Mouse (Mus musculus) heart, postnatal 4 days (tissue): Measurements from ENCODE around the gene Tead1. TPM values are rescaled to one million over a fixed set of nuclear protein-coding genes. Genes with fewer than 3 reads are reported as not detected.
"Not testable (repeated sequence)": the region's sequence is repeated elsewhere in the genome, so short reads cannot be mapped to it uniquely, and the experiment has no call there.

Source experiments
- DNase-seq: peaks from one replicate; pipeline ENCODE4 v3.0.0; 2021
- microRNA-seq, 2 experiments: library from miRNA; unstranded; fragments of <30 nt; microRNA quantifications; one replicate each; pipeline ENCODE4 v1.2.0; 2021 to 2022
- total RNA-seq, 2 experiments: library from RNA; stranded (reverse); gene quantifications; 2 replicates each; pipeline ENCODE4 v1.2.3; 2021

The Tead1 gene
- total RNA-seq, 2 experiments from 2014 or later, result 180 to 186 TPM

DNA sequence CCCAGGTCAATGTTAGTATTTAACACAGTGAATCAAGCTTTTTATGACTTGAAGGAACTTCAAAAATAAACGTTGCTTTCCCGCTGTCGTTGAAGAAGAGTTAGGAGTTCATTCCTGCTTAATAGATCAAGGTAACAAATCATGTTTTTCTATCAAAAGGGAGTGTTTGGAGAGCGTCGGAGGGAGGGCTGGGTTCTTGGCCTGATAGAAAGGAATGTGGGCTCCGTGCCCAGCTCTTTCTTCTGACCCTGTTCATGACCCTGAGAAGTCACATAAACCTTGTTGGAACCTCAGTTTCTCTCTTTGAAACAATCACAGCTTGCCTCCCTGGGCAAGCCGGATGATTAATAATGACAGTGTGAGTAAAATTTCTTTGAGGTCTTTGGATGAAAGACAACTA lies 251.6 kb downstream of the Tead1 start:
- DNase-seq, result no peak

DNA sequence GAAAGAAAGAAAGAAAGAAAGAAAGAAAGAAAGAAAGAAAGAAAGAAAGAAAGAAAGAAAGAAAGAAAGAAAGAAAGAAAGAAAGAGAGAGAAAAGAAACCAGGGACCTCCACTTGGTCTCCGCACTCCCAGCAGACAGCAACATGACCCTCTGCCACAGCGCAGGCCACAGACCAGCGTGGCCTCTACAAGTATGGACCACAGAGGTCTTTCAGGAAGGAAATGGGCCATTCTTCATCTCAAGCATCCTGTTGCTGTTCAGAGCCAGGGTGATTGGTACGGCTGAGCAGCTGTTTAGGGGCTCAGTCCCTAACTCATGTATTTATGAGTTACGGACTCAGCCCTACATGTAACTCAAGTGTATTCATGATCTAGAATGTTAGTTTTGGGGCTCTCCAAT lies 256.8 kb downstream of the Tead1 start:
- DNase-seq, result not testable (repeated sequence)

DNA sequence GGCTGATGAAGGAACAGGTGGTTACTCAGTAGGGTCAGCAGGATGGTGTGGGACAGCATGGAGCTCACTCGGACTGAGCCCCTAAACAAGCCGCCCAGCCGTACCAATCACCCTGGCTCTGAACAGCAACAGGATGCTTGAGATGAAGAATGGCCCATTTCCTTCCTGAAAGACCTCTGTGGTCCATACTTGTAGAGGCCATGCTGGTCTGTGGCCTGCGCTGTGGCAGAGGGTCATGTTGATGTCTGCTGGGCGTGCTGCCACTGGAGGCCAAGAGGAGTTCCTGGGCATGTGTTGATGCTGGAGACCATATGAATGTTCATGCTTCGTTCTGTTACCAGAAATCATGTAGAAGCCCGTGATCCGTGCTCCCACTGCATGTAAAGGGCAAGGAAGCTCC lies 258.0 kb downstream of the Tead1 start:
- DNase-seq, result no peak

DNA sequence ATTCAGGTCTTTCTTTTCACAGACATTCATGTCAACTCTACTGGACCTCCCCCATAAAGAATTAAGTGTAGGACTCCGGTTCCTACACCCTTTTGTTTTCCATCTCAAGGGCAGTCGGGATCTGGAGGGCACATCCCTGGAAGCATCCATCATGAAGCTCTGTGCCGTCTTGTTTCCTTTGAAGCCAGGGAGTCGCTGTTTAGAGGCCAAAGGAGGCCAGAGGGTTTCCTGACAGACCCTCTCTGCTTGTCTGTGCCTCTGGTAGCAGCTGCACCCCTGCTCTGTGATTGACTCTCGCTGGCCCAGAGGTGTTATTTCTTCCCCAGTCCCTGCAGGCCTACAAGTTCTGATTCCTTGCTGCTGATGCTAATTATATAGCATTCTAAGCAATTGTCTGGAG lies 259.8 kb downstream of the Tead1 start:
- no peak for DNase-seq

DNA sequence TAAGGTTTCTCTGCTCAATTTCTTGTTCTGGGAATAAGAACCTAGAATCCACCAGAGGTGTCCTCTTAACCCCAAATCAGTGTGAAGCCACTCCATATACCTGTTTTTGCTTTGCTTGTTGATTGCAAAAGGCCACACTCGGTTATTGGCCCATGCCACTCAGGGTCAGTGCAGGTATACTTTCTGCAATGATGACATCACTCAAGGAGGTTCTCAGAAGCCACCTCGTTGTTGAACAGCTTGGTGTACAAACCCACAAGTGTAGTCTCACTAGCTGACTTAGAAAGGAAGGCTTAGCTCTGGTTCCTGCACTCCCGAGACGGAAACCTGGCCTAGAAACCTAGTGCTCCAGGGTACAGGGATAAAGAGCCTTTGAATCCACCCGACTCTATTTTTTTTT lies 263.4 kb downstream of the Tead1 start:
- no peak for DNase-seq

DNA sequence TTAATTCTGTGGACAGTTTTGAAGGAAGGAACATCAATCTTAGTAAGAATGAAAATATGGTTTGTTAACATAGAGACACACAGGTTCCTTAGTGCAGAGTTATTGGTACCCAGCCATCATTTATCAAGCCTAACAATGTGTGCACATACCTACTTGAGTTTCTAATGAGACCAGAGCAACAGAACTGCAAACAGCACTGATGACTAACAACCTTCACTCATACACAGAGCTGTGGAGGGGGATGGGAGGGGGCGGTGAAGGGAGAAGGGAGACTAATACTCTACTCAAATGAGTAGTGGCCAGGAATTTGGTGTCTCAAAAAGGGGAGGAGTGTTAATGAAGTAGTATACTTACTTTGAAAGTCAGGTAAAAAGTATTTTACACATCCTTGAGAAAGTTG lies 263.9 kb downstream of the Tead1 start:
- DNase-seq, result no peak

DNA sequence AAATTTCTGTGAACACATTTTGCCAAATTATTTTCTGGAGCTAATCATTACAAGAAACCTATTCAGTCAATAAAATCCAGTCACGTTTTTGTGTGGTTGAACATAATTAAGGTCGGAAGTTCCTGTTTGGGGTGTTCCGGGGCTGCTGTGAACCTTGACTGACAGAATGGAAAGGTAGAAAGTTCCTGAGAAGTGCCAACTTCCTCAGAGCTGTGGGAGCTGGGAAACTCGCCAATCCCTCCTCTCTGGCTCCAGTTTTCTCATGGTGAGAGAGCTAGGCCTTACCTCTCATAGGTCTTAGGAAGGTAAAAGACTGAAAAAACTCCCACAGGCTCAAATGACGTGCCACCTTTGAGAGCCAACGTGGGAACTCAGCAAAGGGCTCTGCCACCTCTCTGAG lies 267.6 kb downstream of the Tead1 start:
- DNase-seq, result no peak

DNA sequence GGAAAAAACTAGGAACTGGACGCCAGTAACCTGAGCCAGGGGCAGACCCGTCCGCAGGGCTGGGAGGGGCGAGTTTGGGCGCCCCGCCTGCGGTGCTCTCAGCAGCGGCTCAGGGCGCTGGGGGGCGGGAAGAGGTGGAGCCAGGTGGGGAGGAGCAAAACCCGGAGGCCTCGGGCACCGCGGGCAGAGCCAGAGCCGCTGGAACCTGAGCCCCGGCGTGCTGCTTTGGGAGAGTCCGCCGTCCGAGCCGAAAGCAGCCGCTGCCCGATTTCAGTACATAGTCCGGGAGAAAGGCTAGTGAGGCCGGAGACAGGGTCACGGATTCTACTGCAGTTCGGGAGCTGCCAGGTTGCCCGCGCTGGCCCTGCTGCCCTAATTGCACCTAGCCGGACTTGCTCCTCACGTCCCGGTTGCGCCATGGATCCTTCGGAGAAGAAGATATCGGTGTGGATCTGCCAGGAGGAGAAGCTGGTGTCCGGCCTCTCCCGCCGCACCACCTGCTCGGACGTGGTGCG lies 274.7 kb downstream of the Tead1 start, which contains the start of gene Rassf10:
Gene Rassf10 (plus strand): TSS at position 186 of the 515 bp plus-strand sequence.
- peak; percentile 88 for DNase-seq

DNA sequence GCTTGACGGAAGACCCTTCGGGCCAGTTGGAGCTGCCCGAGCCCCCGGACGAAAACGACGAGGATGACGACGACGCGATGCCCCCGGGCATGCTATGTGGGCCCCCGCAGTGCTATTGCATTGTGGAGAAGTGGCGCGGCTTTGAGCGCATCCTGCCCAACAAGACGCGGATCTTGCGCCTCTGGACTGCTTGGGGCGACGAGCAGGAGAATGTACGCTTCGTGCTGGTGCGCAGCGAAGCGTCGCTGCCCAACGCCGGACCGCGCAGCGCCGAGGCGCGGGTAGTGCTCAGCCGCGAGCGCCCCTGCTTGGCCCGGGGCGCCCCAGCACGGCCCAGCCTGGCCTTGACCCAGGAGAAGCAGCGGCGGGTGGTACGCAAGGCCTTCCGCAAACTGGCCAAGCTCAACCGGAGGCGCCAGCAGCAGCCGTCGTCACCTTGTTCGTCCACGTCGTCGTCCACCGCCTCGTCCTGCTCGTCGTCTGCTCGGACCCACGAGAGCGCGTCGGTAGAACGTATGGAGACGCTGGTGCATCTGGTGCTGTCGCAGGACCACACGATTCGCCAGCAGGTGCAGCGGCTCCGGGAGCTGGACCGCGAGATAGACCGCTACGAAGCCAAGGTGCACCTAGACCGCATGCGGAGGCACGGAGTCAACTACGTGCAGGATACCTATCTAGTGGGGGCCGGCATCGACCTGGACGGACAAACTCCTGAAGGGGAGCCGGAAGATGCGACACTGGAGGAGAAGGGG lies 275.4 kb downstream of the Tead1 start:
- DNase-seq, result peak; percentile 27

DNA sequence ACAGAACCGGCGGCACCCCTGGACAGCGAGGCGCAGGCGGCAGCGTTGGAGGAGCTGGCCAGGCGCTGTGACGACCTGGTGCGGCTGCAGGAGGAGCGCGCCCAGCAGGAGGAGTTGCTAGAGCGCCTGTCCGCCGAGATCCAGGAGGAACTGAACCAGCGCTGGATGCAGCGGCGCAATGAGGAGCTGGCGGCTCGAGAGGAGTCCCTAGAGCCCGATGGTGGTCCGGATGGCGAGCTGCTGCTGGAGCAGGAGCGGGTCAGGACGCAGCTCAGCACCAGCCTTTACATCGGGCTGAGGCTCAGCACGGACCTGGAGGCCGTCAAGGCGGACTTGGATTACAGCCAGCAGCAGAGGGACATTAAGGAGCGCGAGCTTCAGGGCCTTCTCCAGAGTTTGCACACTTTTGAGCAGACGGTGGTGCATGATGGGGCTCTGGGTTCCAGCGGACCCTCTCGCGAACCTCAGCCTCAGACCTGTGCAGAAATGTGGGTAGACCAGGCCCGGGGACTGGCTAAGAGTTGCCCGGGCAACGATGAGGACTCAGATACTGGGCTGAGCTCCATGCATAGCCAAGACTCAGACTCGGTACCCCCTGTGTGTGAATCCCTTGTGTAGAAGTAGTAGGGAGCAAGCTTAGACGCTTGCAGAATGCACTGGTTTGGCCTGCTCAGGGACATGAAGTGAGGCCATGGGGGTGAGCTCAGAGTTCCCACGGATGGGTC lies 276.1 kb downstream of the Tead1 start:
- peak; percentile 41 for DNase-seq

DNA sequence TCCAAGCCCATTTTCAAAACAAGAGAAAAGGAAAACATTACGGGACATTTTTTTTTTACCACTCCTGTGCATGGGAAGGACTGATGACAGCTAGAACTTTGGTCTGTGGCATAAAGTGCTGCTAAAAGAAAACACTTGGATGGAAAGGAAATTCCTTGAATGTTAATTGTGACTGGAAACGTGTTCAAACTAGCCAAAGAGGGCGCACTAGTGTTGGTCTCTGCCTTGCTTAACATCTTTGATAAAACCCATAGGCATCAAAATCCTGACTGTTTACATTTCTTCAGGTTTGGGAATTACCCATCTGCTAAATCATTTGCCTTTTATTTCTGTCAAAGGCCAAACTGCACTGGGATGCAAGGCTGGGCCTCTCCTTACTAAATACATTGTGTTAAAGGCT lies 276.8 kb downstream of the Tead1 start:
- DNase-seq, result no peak

Small RNA genes within 50 kb of the gene (microRNA-seq; reads per million reads assigned to microRNA genes)
- gene Gm44462, result 0 reads per million in 2 experiments
